Mouse (Mus musculus) forebrain, embryonic 13.5 days (tissue): Measurements from ENCODE around the gene St6gal1. TPM values are rescaled to one million over a fixed set of nuclear protein-coding genes. Genes with fewer than 3 reads are reported as not detected.
A peak's percentile ranks its signal among the peaks of the same experiment; 100 is the strongest.

Experiments
- ATAC-seq: fragments of 200-750 bp; cut with Nextera tagmentation; 2 replicates; pipeline ENCODE4 v1.8.0; 2017
- H3K27ac ChIP-seq: fragments of 300-500 bp; sonication (generic); 2 replicates; pipeline ENCODE4 v1.5.1; 2015; ENCODE audit warnings: inconsistent platforms, mild to moderate bottlenecking, moderate library complexity
- H3K27me3 ChIP-seq: fragments of 300-500 bp; sonication (generic); 2 replicates; pipeline ENCODE4 v1.6.1; 2015; ENCODE audit warnings: mild to moderate bottlenecking, inconsistent platforms
- H3K36me3 ChIP-seq: fragments of 300-500 bp; sonication (generic); 2 replicates; pipeline ENCODE4 v1.6.1; 2015; ENCODE audit warnings: mild to moderate bottlenecking, inconsistent platforms; ENCODE audit not compliant: poor library complexity, severe bottlenecking
- H3K4me1 ChIP-seq: fragments of 300-500 bp; sonication (generic); 2 replicates; pipeline ENCODE4 v1.6.1; 2015; ENCODE audit warnings: inconsistent platforms
- H3K4me2 ChIP-seq: fragments of 300-500 bp; sonication (generic); 2 replicates; pipeline ENCODE4 v1.6.1; 2015; ENCODE audit warnings: inconsistent platforms, mild to moderate bottlenecking, moderate library complexity
- H3K4me3 ChIP-seq: fragments of 300-500 bp; sonication (generic); 2 replicates; pipeline ENCODE4 v1.5.1; 2015; ENCODE audit warnings: mild to moderate bottlenecking, inconsistent platforms
- H3K9ac ChIP-seq: fragments of 300-500 bp; sonication (generic); 2 replicates; pipeline ENCODE4 v1.6.1; 2015; ENCODE audit warnings: mild to moderate bottlenecking, inconsistent platforms
- H3K9me3 ChIP-seq: fragments of 300-500 bp; sonication (generic); replicated peaks from 2 replicates; pipeline ENCODE4 v1.6.1; 2016; ENCODE audit warnings: inconsistent platforms
- whole genome bisulfite sequencing: fragments of 180-500 bp; shearing (Covaris S2); methylation state at CpG from one replicate; pipeline ENCODE4 v1.1.7; 2015; 5-methylcytosine and 5-hydroxymethylcytosine counted together
- polyA plus RNA-seq: library from polyadenylated mRNA; unstranded; fragments of >200 nt; fragmentation: Nextera tagmentation; extraction: Ambion mirVana; gene quantifications from 2 replicates; pipeline ENCODE4 v1.2.1, GENCODE M21; 2015

St6gal1 gene
- polyA plus RNA-seq, 1 experiment from 2014 or later: 39.5 TPM

DNA sequence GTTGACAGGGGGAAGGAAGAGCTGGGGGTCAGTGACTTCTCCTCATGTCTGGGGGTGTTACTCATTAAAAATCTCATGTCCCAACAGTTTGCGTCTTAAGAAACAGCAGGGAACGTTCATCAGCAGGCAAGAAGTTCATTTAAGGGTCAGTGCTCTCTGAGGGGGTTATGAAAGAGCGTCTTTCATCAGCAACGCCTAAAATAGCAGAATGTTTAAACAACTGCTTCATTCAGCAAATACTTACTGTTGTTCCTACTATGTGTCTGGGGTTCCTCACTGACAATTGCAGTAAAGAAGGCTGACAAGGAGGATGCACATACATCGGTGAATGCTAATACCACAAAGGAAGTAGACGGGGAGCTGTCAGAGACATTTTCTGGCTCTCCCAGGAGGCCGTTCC lies 90.2 kb downstream of the St6gal1 start:
- Histone ChIP-seq H3K27me3 (no peaks in the 10 kb centered on the region), H3K27ac (no peak overlapping the region), H3K9ac (no peak overlapping the region), H3K9me3 (no peaks in the 10 kb centered on the region), H3K4me3 (no peak overlapping the region), H3K4me2 (no peak overlapping the region), H3K4me1 (no peaks in the 10 kb centered on the region), H3K36me3 (peaks cover 12% of the 10 kb centered on the region)
- 18% methylated on average over 7 of the region's 7 CpGs for WGBS
- ATAC-seq: no peak

- Histone ChIP-seq H3K9me3 (no peaks in the 10 kb centered on the region), H3K36me3 (peaks cover 32% of the 10 kb centered on the region), H3K27me3 (no peaks in the 10 kb centered on the region), H3K4me3 (no peak overlapping the region), H3K4me1 (no peaks in the 10 kb centered on the region), H3K9ac (no peak overlapping the region), H3K4me2 (no peak overlapping the region), H3K27ac (no peak overlapping the region)
- ATAC-seq: no peak
- 86% methylated on average over 7 of the region's 7 CpGs for WGBS
Observed at GRCm38 (mm10) chr16:23317411-23318047, 93.0 kb downstream of the St6gal1 start.

DNA sequence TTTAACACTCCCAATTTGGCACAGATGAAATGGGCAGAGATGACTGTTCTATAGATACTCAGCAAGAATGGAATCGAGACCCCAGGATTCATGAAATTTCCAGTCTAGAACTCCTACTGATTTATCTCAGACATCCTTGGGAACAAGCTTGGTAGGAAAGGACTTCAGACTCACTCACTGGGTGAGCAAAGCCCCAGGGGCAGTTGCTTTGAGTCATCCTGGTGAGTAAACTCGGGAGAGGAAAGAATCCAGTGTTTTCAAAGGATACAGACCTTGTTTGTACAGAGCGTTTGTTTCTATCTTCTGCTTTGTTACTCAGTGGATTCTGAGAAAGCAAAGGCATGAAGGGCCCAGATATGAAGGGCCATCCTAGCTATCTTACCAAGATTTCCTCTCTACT lies 95.5 kb downstream of the St6gal1 start:
- 92% methylated on average over 3 of the region's 3 CpGs for WGBS
- no peaks in the 10 kb centered on the region for H3K27me3 ChIP-seq
- H3K4me1 ChIP-seq: peaks cover 13% of the 10 kb centered on the region
- no peak overlapping the region for H3K4me2 ChIP-seq
- H3K9ac ChIP-seq: no peak overlapping the region
- H3K27ac ChIP-seq: no peak overlapping the region
- no peak overlapping the region for H3K4me3 ChIP-seq
- peaks cover 32% of the 10 kb centered on the region for H3K36me3 ChIP-seq
- ATAC-seq: no peak
- no peaks in the 10 kb centered on the region for H3K9me3 ChIP-seq

DNA sequence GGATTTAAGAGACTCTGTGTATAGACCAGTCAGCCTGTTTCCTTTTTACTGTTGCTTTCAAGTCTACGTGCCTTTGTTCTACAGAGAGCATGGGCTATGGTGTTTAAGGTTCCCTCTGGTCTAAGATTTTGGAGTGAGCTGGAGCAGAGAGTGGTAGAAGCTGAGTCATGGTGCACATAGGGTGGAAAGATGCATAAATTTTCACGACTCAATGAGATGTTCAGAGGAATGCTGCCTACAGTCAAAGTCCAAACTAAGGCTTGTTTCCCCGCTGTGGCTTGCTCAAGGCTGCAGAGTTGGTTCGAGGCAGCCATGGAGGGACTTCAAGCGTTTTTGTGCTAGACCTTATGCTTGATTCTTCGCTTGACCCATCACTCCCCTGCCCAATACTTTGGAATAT lies 96.0 kb downstream of the St6gal1 start:
- H3K4me3 ChIP-seq: no peak overlapping the region
- H3K27me3 ChIP-seq: no peaks in the 10 kb centered on the region
- H3K36me3 ChIP-seq: peaks cover 32% of the 10 kb centered on the region
- H3K27ac ChIP-seq: no peak overlapping the region
- no peak for ATAC-seq
- H3K9ac ChIP-seq: no peak overlapping the region
- no peaks in the 10 kb centered on the region for H3K9me3 ChIP-seq
- 91% methylated on average over 6 of the region's 6 CpGs for WGBS
- no peak overlapping the region for H3K4me2 ChIP-seq
- peaks cover 16% of the 10 kb centered on the region for H3K4me1 ChIP-seq

DNA sequence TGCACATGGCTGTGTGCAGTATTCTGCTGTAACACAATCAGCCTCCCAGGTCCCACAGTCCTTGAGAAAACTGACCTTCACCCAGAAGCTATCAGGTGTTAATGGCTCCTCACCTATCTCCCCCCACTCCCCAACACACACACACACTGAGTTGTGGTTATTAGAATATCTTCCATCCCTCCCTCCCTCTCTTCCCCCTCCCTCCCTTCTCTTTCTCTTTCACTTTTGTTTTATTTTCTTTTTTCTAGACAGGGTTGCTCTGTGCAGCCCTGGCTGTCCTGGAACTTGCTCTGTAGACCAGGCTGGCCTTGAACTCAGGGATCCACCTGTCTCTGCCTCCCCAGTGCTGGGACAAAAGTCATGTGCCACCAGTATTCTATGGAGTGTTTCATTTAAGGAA lies 97.9 kb downstream of the St6gal1 start:
- Histone ChIP-seq H3K9ac (no peak overlapping the region), H3K27me3 (no peaks in the 10 kb centered on the region), H3K36me3 (peaks cover 35% of the 10 kb centered on the region), H3K4me3 (no peak overlapping the region), H3K27ac (no peak overlapping the region), H3K4me2 (no peak overlapping the region), H3K9me3 (no peaks in the 10 kb centered on the region), H3K4me1 (peaks cover 16% of the 10 kb centered on the region)
- no peak for ATAC-seq

DNA sequence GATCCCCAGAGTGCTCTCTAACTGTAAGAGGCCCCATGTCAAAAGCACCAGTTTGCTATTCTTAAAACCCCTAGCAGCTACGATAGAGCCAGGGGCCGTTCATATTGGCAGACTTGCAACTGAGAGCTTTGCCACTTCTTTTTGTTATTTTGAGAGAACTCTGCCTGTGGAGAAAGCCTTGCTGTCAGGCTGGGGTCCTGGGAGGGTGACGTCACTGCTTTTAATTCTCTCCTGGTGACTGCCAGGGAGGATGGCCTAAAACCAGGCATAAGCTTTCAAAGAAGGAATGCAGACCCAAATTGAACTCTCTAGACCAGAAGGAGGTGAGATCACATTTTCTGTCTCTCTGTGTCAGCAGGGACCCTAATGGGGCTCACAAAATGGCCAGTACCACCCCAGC lies 99.4 kb downstream of the St6gal1 start:
- no peak overlapping the region for H3K27ac ChIP-seq
- H3K4me3 ChIP-seq: no peak overlapping the region
- no peak overlapping the region for H3K4me2 ChIP-seq
- peaks cover 16% of the 10 kb centered on the region for H3K4me1 ChIP-seq
- no peak overlapping the region for H3K9ac ChIP-seq
- peaks cover 40% of the 10 kb centered on the region for H3K36me3 ChIP-seq
- no peaks in the 10 kb centered on the region for H3K9me3 ChIP-seq
- H3K27me3 ChIP-seq: no peaks in the 10 kb centered on the region
- 0 out of 2 replicates have a peak, but pooled peaks have one; percentile 41 for ATAC-seq
- WGBS: 7% methylated on average over 3 of the region's 3 CpGs

GRCm38 (mm10) chr16:23324867-23325650 lies 100.5 kb downstream of the St6gal1 start:
- H3K27me3 ChIP-seq: no peaks in the 10 kb centered on the region
- H3K4me3 ChIP-seq: no peak overlapping the region
- H3K9ac ChIP-seq: no peak overlapping the region
- WGBS: 59% methylated on average over 6 of the region's 6 CpGs
- H3K4me1 ChIP-seq: peaks cover 16% of the 10 kb centered on the region
- H3K36me3 ChIP-seq: peaks cover 47% of the 10 kb centered on the region
- H3K27ac ChIP-seq: no peak overlapping the region
- ATAC-seq: no peak; the same call in 1 of the 2 replicates
- H3K4me2 ChIP-seq: no peak overlapping the region
- no peaks in the 10 kb centered on the region for H3K9me3 ChIP-seq

- ATAC-seq: no peak
- Histone ChIP-seq H3K4me3 (no peak overlapping the region), H3K27me3 (no peaks in the 10 kb centered on the region), H3K9me3 (no peaks in the 10 kb centered on the region), H3K9ac (no peak overlapping the region), H3K36me3 (peaks cover 34% of the 10 kb centered on the region), H3K27ac (no peak overlapping the region), H3K4me1 (peaks cover 16% of the 10 kb centered on the region), H3K4me2 (no peak overlapping the region)
- WGBS: 91% methylated on average over 6 of the region's 6 CpGs
Observed at GRCm38 (mm10) chr16:23326664-23327063, 102.1 kb downstream of the St6gal1 start.

DNA sequence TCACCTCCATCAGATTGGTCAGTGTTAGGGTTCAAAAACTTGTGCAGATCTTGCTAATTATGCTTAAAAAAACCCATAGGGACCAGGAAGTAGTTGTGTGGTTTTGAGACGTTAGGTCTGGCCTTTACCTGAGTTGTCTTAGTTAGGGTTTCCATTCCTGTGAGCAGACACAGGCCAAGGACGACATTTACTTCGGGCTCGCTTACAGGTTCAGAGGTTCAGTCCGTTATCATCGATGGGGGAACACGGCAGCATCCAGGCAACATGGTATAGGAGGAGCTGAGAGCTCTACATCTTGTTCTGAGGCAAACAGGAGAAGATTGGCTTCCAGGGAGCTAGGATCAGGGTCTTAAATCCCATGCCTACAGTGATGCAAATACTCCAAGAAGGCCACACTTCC lies 102.7 kb downstream of the St6gal1 start:
- Histone ChIP-seq H3K4me3 (no peak overlapping the region), H3K27me3 (no peaks in the 10 kb centered on the region), H3K9ac (no peak overlapping the region), H3K27ac (no peak overlapping the region), H3K4me1 (peaks cover 16% of the 10 kb centered on the region), H3K4me2 (no peak overlapping the region), H3K9me3 (no peaks in the 10 kb centered on the region), H3K36me3 (peaks cover 34% of the 10 kb centered on the region)
- 95% methylated on average over 7 of the region's 7 CpGs for WGBS
- ATAC-seq: no peak

GRCm38 (mm10) chr16:23328201-23328600 lies 103.7 kb downstream of the St6gal1 start:
- H3K36me3 ChIP-seq: peaks cover 32% of the 10 kb centered on the region
- no peak overlapping the region for H3K4me2 ChIP-seq
- H3K9me3 ChIP-seq: no peaks in the 10 kb centered on the region
- H3K27me3 ChIP-seq: no peaks in the 10 kb centered on the region
- no peak overlapping the region for H3K27ac ChIP-seq
- H3K4me3 ChIP-seq: no peak overlapping the region
- no peak overlapping the region for H3K9ac ChIP-seq
- peaks cover 12% of the 10 kb centered on the region for H3K4me1 ChIP-seq
- no peak for ATAC-seq
- WGBS: 95% methylated on average over 7 of the region's 7 CpGs

GRCm38 (mm10) chr16:23332136-23332535 lies 107.6 kb downstream of the St6gal1 start:
- Histone ChIP-seq H3K9ac (no peak overlapping the region), H3K4me3 (no peak overlapping the region), H3K4me2 (no peak overlapping the region), H3K36me3 (peaks cover 43% of the 10 kb centered on the region), H3K4me1 (no peaks in the 10 kb centered on the region), H3K27ac (no peak overlapping the region), H3K27me3 (no peaks in the 10 kb centered on the region), H3K9me3 (no peaks in the 10 kb centered on the region)
- WGBS: 92% methylated on average over 2 of the region's 2 CpGs
- no peak for ATAC-seq

DNA sequence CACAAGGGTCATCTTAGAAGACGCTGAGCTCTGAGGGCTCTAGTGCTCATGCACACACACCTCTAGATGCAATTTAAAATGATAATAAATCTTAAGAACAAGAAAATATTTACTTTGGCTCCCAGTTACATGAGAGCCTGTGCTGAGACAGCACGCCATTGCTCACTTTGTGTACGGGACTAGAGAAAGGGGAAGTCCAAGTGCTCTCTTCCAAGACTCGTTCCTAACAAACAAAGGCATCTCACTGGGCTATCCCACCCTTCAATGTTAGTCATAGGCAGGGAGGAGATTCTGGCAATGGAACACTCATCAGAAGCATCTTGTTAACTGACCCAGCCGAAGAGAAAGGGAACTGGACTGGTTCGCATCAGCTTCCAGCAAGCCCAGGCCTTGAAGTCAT lies 108.1 kb downstream of the St6gal1 start:
- ATAC-seq: no peak
- H3K4me3 ChIP-seq: no peak overlapping the region
- no peak overlapping the region for H3K27ac ChIP-seq
- H3K9ac ChIP-seq: no peak overlapping the region
- no peaks in the 10 kb centered on the region for H3K27me3 ChIP-seq
- H3K36me3 ChIP-seq: peaks cover 38% of the 10 kb centered on the region
- 91% methylated on average over 6 of the region's 6 CpGs for WGBS
- no peaks in the 10 kb centered on the region for H3K4me1 ChIP-seq
- H3K9me3 ChIP-seq: no peaks in the 10 kb centered on the region
- H3K4me2 ChIP-seq: no peak overlapping the region
